Mouse (Mus musculus) lung, embryonic 14.5 days (tissue): ENCODE results near the gene Tas2r143. TPM values are rescaled to one million over a fixed set of nuclear protein-coding genes. Genes with fewer than 3 reads are reported as not detected.

Experiments used
- ATAC-seq: fragments of 200-750 bp; cut with Nextera tagmentation; 2 replicates; pipeline ENCODE4 v1.8.0; 2017; ENCODE audit warnings: mild to moderate bottlenecking, moderate TSS enrichment, moderate library complexity; ENCODE audit not compliant: insufficient read depth
- DNase-seq: peaks from one replicate; pipeline ENCODE4 v3.0.0-alpha.2; 2015
- H3K27ac ChIP-seq: fragments of 300-500 bp; sonication (generic); 2 replicates; pipeline ENCODE4 v1.5.1; 2014; ENCODE audit warnings: low read depth, mild to moderate bottlenecking, moderate library complexity
- H3K27me3 ChIP-seq: fragments of 300-500 bp; sonication (generic); 2 replicates; pipeline ENCODE4 v1.6.1; 2014; ENCODE audit warnings: low read length, control low read depth; ENCODE audit not compliant: insufficient read depth
- H3K36me3 ChIP-seq: fragments of 300-500 bp; sonication (generic); 2 replicates; pipeline ENCODE4 v1.6.1; 2014; ENCODE audit warnings: control low read depth; ENCODE audit not compliant: insufficient read depth
- H3K4me1 ChIP-seq: fragments of 300-500 bp; sonication (generic); 2 replicates; pipeline ENCODE4 v1.6.1; 2014; ENCODE audit warnings: antibody characterized with exemption, control low read depth; ENCODE audit not compliant: insufficient read depth
- H3K4me2 ChIP-seq: fragments of 300-500 bp; sonication (generic); 2 replicates; pipeline ENCODE4 v1.6.1; 2014; ENCODE audit warnings: mild to moderate bottlenecking
- H3K4me3 ChIP-seq: fragments of 300-500 bp; sonication (generic); 2 replicates; pipeline ENCODE4 v1.5.1; 2014; ENCODE audit warnings: low read depth, low read length
- H3K9ac ChIP-seq: fragments of 300-500 bp; sonication (generic); 2 replicates; pipeline ENCODE4 v1.6.1; 2014
- H3K9me3 ChIP-seq: fragments of 300-500 bp; sonication (generic); 2 replicates; pipeline ENCODE4 v1.6.1; 2016; ENCODE audit warnings: low read depth, low read length, control low read depth
- CTCF ChIP-seq: IDR thresholded peaks from 2 replicates; pipeline ENCODE4 v1.5.1; 2016; ENCODE audit warnings: antibody characterized with exemption, low read depth
- WGBS: fragments of 180-500 bp; shearing (Covaris S2); extraction: QIAGEN DNeasy Blood & Tissue Kit; methylation state at CpG from one replicate; pipeline ENCODE4 v1.1.7; 2014; 5-methylcytosine and 5-hydroxymethylcytosine counted together
- polyA plus RNA-seq: library from polyadenylated mRNA; unstranded; fragments of >200 nt; fragmentation: Nextera tagmentation; extraction: Ambion mirVana; gene quantifications from 2 replicates; pipeline ENCODE4 v1.2.1, GENCODE M21; 2014

Tas2r143 gene
- polyA plus RNA-seq, 1 experiment from 2014 or later = not detected

- no peaks in the 10 kb centered on the region for H3K9me3 ChIP-seq
- peaks cover 17% of the 10 kb centered on the region for H3K4me1 ChIP-seq
- no peak overlapping the region for H3K4me3 ChIP-seq
- H3K36me3 ChIP-seq = 0 out of 2 replicates have a peak, but pooled peaks cover 2% of the 10 kb centered on the region
- TF ChIP-seq CTCF = no peak
- H3K27ac ChIP-seq = peak overlapping the region; percentile 7; the same call in 1 of the 2 replicates
- no peak overlapping the region for H3K9ac ChIP-seq
- DNase-seq (peak; percentile 77), ATAC-seq (peak; percentile 45)
- WGBS = 20% methylated on average over 3 of the region's 3 CpGs
- H3K4me2 ChIP-seq = no peak overlapping the region
- H3K27me3 ChIP-seq = no peaks in the 10 kb centered on the region
These were observed 30.2 kb upstream of the Tas2r143 start for GRCm38 (mm10) chr6:42369870-42370269.

GRCm38 (mm10) chr6:42370630-42371363 is 29.2 kb upstream of the Tas2r143 start:
- Histone ChIP-seq H3K4me3 (no peak overlapping the region), H3K4me1 (peaks cover 17% of the 10 kb centered on the region), H3K9ac (no peak overlapping the region), H3K36me3 (no peaks in the 10 kb centered on the region), H3K4me2 (no peak overlapping the region), H3K9me3 (no peaks in the 10 kb centered on the region), H3K27me3 (no peaks in the 10 kb centered on the region), H3K27ac (peak overlapping the region; percentile 47; the same call in 1 of the 2 replicates)
- WGBS = 41% methylated on average over 4 of the region's 4 CpGs
- DNase-seq = peak; percentile 89
- TF ChIP-seq CTCF = no peak
- peak; percentile 78 for ATAC-seq

GRCm38 (mm10) chr6:42372001-42372400 is 28.0 kb upstream of the Tas2r143 start:
- no peak overlapping the region for H3K9ac ChIP-seq
- H3K27me3 ChIP-seq = no peaks in the 10 kb centered on the region
- H3K4me1 ChIP-seq = peaks cover 17% of the 10 kb centered on the region
- H3K27ac ChIP-seq = no peak overlapping the region
- H3K4me3 ChIP-seq = peak overlapping the region; percentile 55
- DNase-seq (no peak), ATAC-seq (no peak)
- WGBS = 9% methylated on average over 3 of the region's 3 CpGs
- no peaks in the 10 kb centered on the region for H3K36me3 ChIP-seq
- no peak for TF ChIP-seq CTCF
- no peaks in the 10 kb centered on the region for H3K9me3 ChIP-seq
- H3K4me2 ChIP-seq = peak overlapping the region; percentile 91

- peak overlapping the region; percentile 91 for H3K4me2 ChIP-seq
- H3K4me3 ChIP-seq = peak overlapping the region; percentile 55
- no peak overlapping the region for H3K27ac ChIP-seq
- no peak for TF ChIP-seq CTCF
- no peaks in the 10 kb centered on the region for H3K36me3 ChIP-seq
- peaks cover 17% of the 10 kb centered on the region for H3K4me1 ChIP-seq
- peak overlapping the region; percentile 53 for H3K9ac ChIP-seq
- ATAC-seq (peak; percentile 2; the same call in 1 of the 2 replicates), DNase-seq (no peak)
- H3K9me3 ChIP-seq = no peaks in the 10 kb centered on the region
- H3K27me3 ChIP-seq = no peaks in the 10 kb centered on the region
- 25% methylated on average over 9 of the region's 9 CpGs for WGBS
These were observed 27.6 kb upstream of the Tas2r143 start for GRCm38 (mm10) chr6:42372421-42372815.

- Histone ChIP-seq H3K27ac (no peak within 1 kb of the TSS), H3K27me3 (no peaks in the 10 kb centered on the region), H3K36me3 (no peaks in the 10 kb centered on the region), H3K4me3 (peak within 1 kb of the TSS; percentile 55), H3K9ac (peak within 1 kb of the TSS; percentile 53), H3K4me1 (peaks cover 17% of the 10 kb centered on the region), H3K9me3 (no peaks in the 10 kb centered on the region), H3K4me2 (peak within 1 kb of the TSS; percentile 91)
- DNase-seq (peak; percentile 87), ATAC-seq (peak; percentile 66)
- TF ChIP-seq CTCF = peak; percentile 62
- 2% methylated on average over 34 of the region's 36 CpGs for WGBS
These were observed 27.1 kb upstream of the Tas2r143 start, which contains the start of gene Epha1 for GRCm38 (mm10) chr6:42372816-42373547. Epha1 (minus strand) TSS chr6:42373268.

- H3K4me2 ChIP-seq = peak overlapping the region; percentile 91
- peaks cover 17% of the 10 kb centered on the region for H3K4me1 ChIP-seq
- H3K9me3 ChIP-seq = no peaks in the 10 kb centered on the region
- TF ChIP-seq CTCF = no peak
- ATAC-seq = no peak
- H3K4me3 ChIP-seq = peak overlapping the region; percentile 55
- 38% methylated on average over 7 of the region's 7 CpGs for WGBS
- H3K27ac ChIP-seq = no peak overlapping the region
- H3K9ac ChIP-seq = no peak overlapping the region
- DNase-seq = no peak
- no peaks in the 10 kb centered on the region for H3K27me3 ChIP-seq
- no peaks in the 10 kb centered on the region for H3K36me3 ChIP-seq
These were observed 26.2 kb upstream of the Tas2r143 start for GRCm38 (mm10) chr6:42373669-42374430.
